Mouse (Mus musculus): Measurements from ENCODE around the gene Dppa2. TPM values are rescaled to one million over a fixed set of nuclear protein-coding genes. Genes with fewer than 3 reads are reported as not detected.

Dppa2 gene
- not detected in 2 replicates for polyA plus RNA-seq (2015; fragmentation: Nextera tagmentation; extraction: Ambion mirVana)

DNA sequence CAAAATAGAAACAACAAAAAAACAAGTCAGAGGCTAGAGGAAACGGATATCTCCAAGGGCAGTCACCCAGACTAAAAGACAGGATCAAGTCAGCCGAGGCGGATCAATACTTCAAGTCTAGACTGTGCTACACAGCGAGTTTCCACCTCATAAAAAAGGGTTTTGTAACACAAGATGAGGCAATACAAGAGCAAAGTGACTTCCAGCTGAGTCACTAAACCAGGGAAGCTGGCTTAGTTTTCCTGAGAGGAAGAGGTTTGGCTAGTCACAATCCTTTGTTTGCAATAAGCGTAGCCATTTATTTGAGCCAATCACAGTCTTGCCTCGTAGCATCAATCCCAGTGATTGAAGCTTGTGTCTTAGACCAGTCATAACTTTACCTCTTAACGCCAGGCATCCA, at the start of gene Dppa2:
TSS of gene Dppa2 (plus strand) at position 400 of the 400 bp plus-strand sequence.
- WGBS: 74% methylated on average over 7 of the region's 7 CpGs
- H3K4me3 ChIP-seq (replicated peaks): no peak within 1 kb of the TSS
- H3K9ac ChIP-seq: no peak within 1 kb of the TSS
- no peak for ATAC-seq (ENCODE audit: insufficient read depth, low FRiP score, low read depth)
- H3K27me3 ChIP-seq (replicated peaks): no peaks in the 10 kb centered on the region
- H3K9me3 ChIP-seq: no peaks in the 10 kb centered on the region
- no peaks in the 10 kb centered on the region for H3K36me3 ChIP-seq
- no peak within 1 kb of the TSS for H3K4me2 ChIP-seq
- no peak within 1 kb of the TSS for H3K27ac ChIP-seq
- no peaks in the 10 kb centered on the region for H3K4me1 ChIP-seq

DNA sequence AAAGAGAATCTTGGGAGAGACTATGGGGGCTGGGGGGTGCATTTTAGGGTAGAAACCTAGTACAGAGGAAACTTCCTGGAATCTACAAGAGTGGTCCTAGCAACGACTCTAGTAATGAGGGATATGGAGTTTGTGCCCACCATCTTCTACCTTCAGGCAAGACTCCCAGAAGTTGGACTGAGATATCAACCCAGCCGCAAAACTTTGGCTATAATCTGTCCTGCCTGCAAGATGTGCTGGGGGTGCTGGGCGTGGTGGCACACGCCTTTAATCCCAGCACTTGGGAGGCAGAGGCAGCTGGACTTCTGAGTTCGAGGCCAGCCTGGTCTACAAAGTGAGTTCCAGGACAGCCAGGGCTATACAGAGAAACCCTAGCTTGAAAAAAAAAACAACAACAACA, 49.1 kb upstream of the Dppa2 start:
- 85% methylated on average over 5 of the region's 5 CpGs for WGBS
- H3K27me3 ChIP-seq (replicated peaks): no peaks in the 10 kb centered on the region
- no peak for ATAC-seq (ENCODE audit: insufficient read depth, low FRiP score, low read depth)
- H3K9ac ChIP-seq: no peak overlapping the region
- no peak overlapping the region for H3K4me2 ChIP-seq
- H3K36me3 ChIP-seq: no peaks in the 10 kb centered on the region
- H3K4me3 ChIP-seq (replicated peaks): no peak overlapping the region
- no peak overlapping the region for H3K27ac ChIP-seq
- H3K4me1 ChIP-seq: no peaks in the 10 kb centered on the region
- no peaks in the 10 kb centered on the region for H3K9me3 ChIP-seq

DNA sequence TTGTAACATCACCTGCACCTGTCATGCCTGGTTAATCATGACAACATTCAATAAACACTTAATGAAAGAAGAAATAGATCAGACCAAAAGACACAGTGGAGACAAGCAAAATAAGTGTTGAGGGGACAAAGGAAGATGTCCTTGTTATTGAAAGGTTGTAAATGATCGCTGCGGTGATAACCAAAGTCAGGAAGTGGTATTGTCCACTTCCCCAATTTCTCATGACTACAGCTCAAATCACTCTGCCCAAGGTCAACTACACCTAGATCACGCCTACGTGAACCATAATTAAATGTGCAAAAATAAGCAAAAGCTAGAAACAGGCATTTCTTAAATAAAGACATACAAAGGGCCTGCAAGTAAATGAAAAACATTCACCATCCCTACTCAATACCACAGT, 44.2 kb upstream of the Dppa2 start:
- Histone ChIP-seq H3K4me1 (no peaks in the 10 kb centered on the region), H3K36me3 (no peaks in the 10 kb centered on the region), H3K9me3 (no peaks in the 10 kb centered on the region), H3K4me3 (replicated peaks) (no peak overlapping the region), H3K27ac (no peak overlapping the region), H3K27me3 (replicated peaks) (no peaks in the 10 kb centered on the region), H3K4me2 (no peak overlapping the region), H3K9ac (no peak overlapping the region)
- WGBS: 83% methylated on average over 4 of the region's 4 CpGs
- ATAC-seq (ENCODE audit: insufficient read depth, low FRiP score, low read depth): no peak

DNA sequence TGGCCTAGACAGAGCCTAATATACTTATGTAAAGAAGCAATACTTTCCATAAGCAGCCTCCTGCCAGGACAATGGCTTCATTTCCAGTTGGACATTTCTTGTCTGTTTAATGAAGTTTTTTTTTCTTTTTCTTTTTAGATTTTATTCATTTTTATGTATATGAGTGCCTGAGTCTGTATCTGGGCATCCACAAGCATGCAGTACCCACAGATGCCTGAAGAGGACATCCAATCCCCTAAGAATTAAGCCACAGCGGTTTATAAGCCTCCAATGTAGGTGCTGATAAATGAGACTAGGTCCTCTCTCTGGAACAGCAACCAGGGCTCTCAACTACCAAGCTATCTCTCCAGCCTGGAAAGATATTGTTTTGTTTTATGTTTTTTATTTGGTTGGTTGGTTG, 40.8 kb upstream of the Dppa2 start:
- no peak overlapping the region for H3K4me2 ChIP-seq
- 91% methylated on average over 1 of the region's 1 CpGs for WGBS

DNA sequence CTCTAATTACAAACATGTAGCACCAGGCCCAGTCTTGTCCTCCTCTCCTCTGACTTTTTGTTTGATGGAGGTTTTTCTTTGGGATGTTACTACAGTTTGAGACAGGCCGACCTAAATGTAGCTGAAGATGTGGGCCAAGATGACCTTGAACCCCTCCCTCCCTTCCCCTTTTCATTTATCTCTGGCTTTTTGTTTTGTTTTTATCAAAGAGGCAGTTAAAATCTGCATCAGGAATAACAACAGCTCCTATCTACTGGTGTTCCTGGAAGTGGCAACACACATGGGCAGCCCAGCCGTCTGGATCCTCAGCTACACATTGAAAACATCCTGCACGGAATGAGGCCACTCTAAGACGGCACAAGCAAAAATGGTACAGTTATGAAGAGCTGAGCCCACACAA, 37.9 kb upstream of the Dppa2 start:
- Histone ChIP-seq H3K27ac (no peak overlapping the region), H3K36me3 (no peaks in the 10 kb centered on the region), H3K4me2 (no peak overlapping the region), H3K4me1 (no peaks in the 10 kb centered on the region), H3K4me3 (replicated peaks) (no peak overlapping the region), H3K27me3 (replicated peaks) (no peaks in the 10 kb centered on the region), H3K9me3 (no peaks in the 10 kb centered on the region), H3K9ac (no peak overlapping the region)
- 73% methylated on average over 4 of the region's 4 CpGs for WGBS
- ATAC-seq (ENCODE audit: insufficient read depth, low FRiP score, low read depth): no peak

More for the DNA sequence above, 40.8 kb upstream of the Dppa2 start:
- no peak overlapping the region for H3K4me3 ChIP-seq (replicated peaks)
- ATAC-seq (ENCODE audit: insufficient read depth, low FRiP score, low read depth): no peak
- no peaks in the 10 kb centered on the region for H3K9me3 ChIP-seq
- H3K36me3 ChIP-seq: no peaks in the 10 kb centered on the region
- H3K27ac ChIP-seq: no peak overlapping the region
- no peaks in the 10 kb centered on the region for H3K4me1 ChIP-seq
- no peaks in the 10 kb centered on the region for H3K27me3 ChIP-seq (replicated peaks)
- no peak overlapping the region for H3K9ac ChIP-seq

DNA sequence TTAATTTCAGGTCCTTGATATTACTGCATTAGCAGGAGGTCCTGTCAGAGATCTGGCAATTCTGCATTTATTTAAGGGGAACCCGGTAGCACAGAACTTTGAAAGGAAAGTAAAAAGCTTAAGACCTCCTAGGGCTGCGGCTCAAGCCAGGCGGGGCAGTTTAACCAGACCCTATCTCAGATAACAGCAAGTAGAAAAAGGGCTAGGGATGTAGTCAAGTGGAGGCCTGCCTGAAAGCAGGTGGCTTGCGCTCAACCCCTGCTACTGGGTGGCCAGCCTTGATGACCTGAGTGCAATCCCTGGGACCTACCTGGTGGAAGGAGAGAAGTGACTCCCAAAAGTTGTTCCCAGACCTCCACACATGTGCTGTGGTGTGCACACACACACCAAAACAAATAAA, 26.8 kb upstream of the Dppa2 start:
- H3K27ac ChIP-seq: no peak overlapping the region
- H3K27me3 ChIP-seq (replicated peaks): no peaks in the 10 kb centered on the region
- ATAC-seq (ENCODE audit: insufficient read depth, low FRiP score, low read depth): no peak
- H3K4me2 ChIP-seq: no peak overlapping the region
- H3K36me3 ChIP-seq: no peaks in the 10 kb centered on the region
- no peaks in the 10 kb centered on the region for H3K4me1 ChIP-seq
- no peak overlapping the region for H3K9ac ChIP-seq
- H3K4me3 ChIP-seq (replicated peaks): no peak overlapping the region
- no peaks in the 10 kb centered on the region for H3K9me3 ChIP-seq
- WGBS: 70% methylated on average over 4 of the region's 4 CpGs

DNA sequence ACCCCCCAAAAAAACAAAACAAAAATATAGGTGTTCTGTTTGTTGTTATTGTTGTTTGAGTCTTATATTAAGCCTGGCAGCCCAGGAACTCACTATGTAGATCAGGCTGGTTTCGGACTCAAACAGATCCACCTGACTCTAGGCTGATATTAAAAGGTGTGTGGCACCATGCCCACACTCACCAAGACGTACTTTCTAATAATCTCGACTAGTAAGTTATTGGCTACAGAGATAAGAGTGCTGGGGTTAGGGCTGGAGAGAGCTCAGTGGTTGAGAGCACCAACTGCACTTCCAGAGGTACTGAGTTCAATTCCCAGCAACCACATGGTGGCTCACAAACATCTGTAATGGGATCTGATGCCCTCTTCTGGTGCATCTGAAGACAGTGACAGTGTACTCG, 22.8 kb upstream of the Dppa2 start:
- H3K4me1 ChIP-seq: no peaks in the 10 kb centered on the region
- no peak overlapping the region for H3K27ac ChIP-seq
- H3K9me3 ChIP-seq: no peaks in the 10 kb centered on the region
- H3K4me3 ChIP-seq (replicated peaks): no peak overlapping the region
- no peaks in the 10 kb centered on the region for H3K27me3 ChIP-seq (replicated peaks)
- H3K36me3 ChIP-seq: no peaks in the 10 kb centered on the region
- WGBS: 88% methylated on average over 4 of the region's 4 CpGs
- H3K4me2 ChIP-seq: no peak overlapping the region
- no peak overlapping the region for H3K9ac ChIP-seq
- no peak for ATAC-seq (ENCODE audit: insufficient read depth, low FRiP score, low read depth)

DNA sequence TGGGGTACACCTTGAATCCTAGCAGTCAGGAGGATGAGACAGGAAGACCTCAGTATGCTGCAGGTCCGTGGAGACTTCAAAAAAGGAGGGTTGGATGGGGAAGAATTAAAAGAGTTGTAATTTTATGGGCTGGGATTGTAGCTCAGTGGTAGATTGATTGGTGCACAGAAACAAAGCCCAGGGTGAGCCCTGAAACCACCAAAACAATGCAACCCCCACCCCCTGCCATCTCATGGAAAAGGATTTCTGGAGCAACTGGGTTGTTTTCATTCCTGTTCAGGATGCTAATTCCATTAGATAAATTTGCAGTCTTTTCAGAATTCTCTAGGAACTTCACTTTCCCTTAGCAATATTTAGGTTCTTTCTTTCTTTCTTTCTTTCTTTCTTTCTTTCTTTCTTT, 20.9 kb upstream of the Dppa2 start:
- Histone ChIP-seq H3K27ac (no peak overlapping the region), H3K27me3 (replicated peaks) (no peaks in the 10 kb centered on the region), H3K9me3 (no peaks in the 10 kb centered on the region), H3K4me2 (no peak overlapping the region), H3K9ac (no peak overlapping the region), H3K36me3 (no peaks in the 10 kb centered on the region), H3K4me3 (replicated peaks) (no peak overlapping the region), H3K4me1 (no peaks in the 10 kb centered on the region)
- WGBS: 75% methylated on average over 1 of the region's 1 CpGs
- ATAC-seq (ENCODE audit: insufficient read depth, low FRiP score, low read depth): no peak

DNA sequence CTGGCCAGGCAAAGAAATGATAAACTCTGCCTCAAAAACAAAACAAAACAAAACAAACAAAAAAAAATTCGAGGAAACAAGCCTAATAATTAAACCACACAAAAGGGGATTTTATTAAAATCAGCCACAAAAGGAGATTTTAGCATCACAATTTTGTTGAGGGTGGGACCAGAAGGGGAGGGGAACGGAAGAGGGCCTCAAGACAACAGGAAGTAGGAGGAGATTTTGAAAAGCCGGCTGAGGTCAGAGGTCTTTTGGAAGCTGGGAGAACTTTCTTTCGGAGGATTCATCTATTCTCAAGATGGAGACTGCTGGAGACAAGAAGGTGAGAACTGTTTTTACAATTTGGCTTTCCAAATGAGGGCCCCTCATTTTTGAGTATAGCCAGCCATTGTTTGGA, 20.2 kb upstream of the Dppa2 start, which contains the start of gene Dppa4:
TSS of gene Dppa4 (plus strand) at position 217 of the 400 bp plus-strand sequence.
- Histone ChIP-seq H3K9me3 (no peaks in the 10 kb centered on the region), H3K27me3 (replicated peaks) (no peaks in the 10 kb centered on the region), H3K9ac (no peak within 1 kb of the TSS), H3K4me1 (no peaks in the 10 kb centered on the region), H3K27ac (no peak within 1 kb of the TSS), H3K36me3 (no peaks in the 10 kb centered on the region), H3K4me3 (replicated peaks) (no peak within 1 kb of the TSS), H3K4me2 (no peak within 1 kb of the TSS)
- no peak for ATAC-seq (ENCODE audit: insufficient read depth, low FRiP score, low read depth)
- 73% methylated on average over 4 of the region's 4 CpGs for WGBS

DNA sequence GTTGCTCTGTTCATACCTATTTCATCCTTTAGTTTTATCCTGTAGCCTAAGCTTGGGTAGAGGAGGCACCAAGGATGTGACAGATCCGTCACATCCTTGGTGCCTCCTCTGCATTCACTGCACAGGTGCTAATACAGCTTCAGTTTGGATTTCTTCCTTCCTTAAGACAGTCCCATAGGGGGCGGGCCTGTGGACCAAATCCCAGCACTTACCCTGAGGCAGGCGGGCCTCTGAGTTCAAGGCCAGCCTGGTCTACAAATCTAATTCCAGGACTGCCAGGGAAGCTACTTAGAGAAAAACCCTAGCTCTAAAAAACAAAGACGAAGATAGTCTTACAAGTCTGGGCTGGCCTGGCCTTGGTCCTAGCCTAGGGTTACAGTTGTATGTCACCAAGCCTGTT, 18.2 kb upstream of the Dppa2 start:
- H3K27me3 ChIP-seq (replicated peaks): no peaks in the 10 kb centered on the region
- H3K4me2 ChIP-seq: no peak overlapping the region
- ATAC-seq (ENCODE audit: insufficient read depth, low FRiP score, low read depth): no peak
- H3K36me3 ChIP-seq: no peaks in the 10 kb centered on the region
- no peak overlapping the region for H3K4me3 ChIP-seq (replicated peaks)
- WGBS: 93% methylated on average over 4 of the region's 4 CpGs
- no peaks in the 10 kb centered on the region for H3K4me1 ChIP-seq
- H3K27ac ChIP-seq: no peak overlapping the region
- H3K9ac ChIP-seq: no peak overlapping the region
- no peaks in the 10 kb centered on the region for H3K9me3 ChIP-seq

DNA sequence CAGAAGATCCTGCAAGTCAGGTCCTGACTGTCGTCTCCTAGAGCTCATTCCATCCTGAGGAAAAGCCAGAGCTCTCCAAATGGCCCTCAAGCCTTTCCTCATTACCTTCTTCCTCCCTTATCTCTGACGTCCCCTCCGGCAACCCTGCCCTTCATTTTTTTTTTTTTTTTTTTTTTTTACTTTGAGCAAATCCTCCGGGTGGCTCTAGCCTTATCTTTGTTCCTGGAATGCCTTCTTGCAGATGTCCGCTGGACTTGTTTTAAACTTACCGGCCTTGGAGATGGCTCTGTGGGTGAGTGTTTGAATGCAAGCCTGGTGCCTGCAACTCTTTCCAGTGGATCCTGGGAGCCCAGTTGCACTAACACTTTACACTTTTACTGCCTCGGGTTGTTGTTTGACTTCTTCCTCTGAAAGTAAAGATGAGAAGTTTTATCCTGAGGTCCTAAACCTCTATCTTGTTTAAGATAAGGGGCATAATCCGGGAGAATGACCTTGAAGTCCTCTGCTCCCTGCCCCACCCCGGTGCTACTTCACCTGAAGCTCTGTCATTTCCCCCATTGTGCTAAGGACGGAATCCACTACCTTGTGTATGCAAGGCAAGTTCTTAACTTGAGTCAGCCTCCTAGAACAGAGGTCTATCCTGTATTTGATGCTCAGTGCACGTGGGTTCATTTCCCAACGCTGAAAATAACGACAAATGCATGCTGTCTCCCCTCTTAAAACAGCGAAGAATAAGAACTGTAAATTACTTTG, 6.1 kb upstream of the Dppa2 start:
- ATAC-seq (ENCODE audit: insufficient read depth, low FRiP score, low read depth): no peak
- H3K27ac ChIP-seq: no peak overlapping the region
- H3K9ac ChIP-seq: no peak overlapping the region
- no peak overlapping the region for H3K4me2 ChIP-seq
- H3K36me3 ChIP-seq: no peaks in the 10 kb centered on the region
- H3K9me3 ChIP-seq: no peaks in the 10 kb centered on the region
- 47% methylated on average over 14 of the region's 14 CpGs for WGBS
- no peaks in the 10 kb centered on the region for H3K27me3 ChIP-seq (replicated peaks)
- H3K4me1 ChIP-seq: no peaks in the 10 kb centered on the region
- no peak overlapping the region for H3K4me3 ChIP-seq (replicated peaks)

DNA sequence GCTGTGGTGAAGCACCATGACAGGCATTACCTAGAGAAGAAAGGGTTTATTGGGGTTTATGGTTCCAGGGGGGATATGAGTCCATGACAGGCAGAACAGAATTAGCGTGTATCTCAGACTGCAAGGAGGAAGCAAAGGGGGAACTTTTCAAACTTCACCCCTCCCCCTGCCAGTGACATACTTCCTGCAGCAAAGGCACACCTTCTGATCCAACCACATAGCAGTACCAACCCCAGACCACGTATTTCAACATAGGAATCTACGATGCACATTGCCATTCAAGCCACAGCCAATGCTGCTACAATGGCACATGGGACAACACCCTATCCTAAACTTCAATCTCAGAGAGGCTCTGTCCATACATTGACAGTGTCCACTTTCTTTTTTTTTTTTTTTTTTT, 3.8 kb upstream of the Dppa2 start:
- Histone ChIP-seq H3K9me3 (no peaks in the 10 kb centered on the region), H3K36me3 (no peaks in the 10 kb centered on the region), H3K4me2 (no peak overlapping the region), H3K4me1 (no peaks in the 10 kb centered on the region), H3K27ac (no peak overlapping the region), H3K4me3 (replicated peaks) (no peak overlapping the region), H3K9ac (no peak overlapping the region), H3K27me3 (replicated peaks) (no peaks in the 10 kb centered on the region)
- 67% methylated on average over 3 of the region's 3 CpGs for WGBS
- ATAC-seq (ENCODE audit: insufficient read depth, low FRiP score, low read depth): no peak

DNA sequence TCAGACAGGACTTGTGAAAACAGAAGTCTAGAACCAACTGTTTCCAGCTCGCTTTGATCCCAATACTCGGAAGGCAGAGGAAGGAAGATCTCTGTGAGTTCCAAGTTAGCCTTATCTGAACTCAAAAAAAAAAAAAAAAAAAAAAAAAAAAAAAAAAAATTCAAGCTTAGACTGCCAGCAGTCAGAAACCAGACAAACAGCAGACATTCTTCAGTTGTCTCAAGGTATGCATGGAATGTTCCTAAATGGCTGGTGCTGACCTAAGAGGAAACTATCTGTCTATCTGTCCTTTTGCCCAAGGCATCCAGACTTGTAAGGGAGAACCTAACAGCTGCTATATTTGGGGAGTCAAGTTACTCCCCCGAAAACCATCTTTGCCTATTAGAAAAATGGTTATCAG, 275 bp downstream of the Dppa2 start:
- Histone ChIP-seq H3K36me3 (no peaks in the 10 kb centered on the region), H3K9me3 (no peaks in the 10 kb centered on the region), H3K27ac (no peak overlapping the region), H3K27me3 (replicated peaks) (no peaks in the 10 kb centered on the region), H3K4me3 (replicated peaks) (no peak overlapping the region), H3K9ac (no peak overlapping the region), H3K4me2 (no peak overlapping the region), H3K4me1 (no peaks in the 10 kb centered on the region)
- no peak for ATAC-seq (ENCODE audit: insufficient read depth, low FRiP score, low read depth)
- WGBS: 66% methylated on average over 3 of the region's 3 CpGs
